13 mouse cellular contexts compared by ENCODE assay signal in the genomic region with DNA sequence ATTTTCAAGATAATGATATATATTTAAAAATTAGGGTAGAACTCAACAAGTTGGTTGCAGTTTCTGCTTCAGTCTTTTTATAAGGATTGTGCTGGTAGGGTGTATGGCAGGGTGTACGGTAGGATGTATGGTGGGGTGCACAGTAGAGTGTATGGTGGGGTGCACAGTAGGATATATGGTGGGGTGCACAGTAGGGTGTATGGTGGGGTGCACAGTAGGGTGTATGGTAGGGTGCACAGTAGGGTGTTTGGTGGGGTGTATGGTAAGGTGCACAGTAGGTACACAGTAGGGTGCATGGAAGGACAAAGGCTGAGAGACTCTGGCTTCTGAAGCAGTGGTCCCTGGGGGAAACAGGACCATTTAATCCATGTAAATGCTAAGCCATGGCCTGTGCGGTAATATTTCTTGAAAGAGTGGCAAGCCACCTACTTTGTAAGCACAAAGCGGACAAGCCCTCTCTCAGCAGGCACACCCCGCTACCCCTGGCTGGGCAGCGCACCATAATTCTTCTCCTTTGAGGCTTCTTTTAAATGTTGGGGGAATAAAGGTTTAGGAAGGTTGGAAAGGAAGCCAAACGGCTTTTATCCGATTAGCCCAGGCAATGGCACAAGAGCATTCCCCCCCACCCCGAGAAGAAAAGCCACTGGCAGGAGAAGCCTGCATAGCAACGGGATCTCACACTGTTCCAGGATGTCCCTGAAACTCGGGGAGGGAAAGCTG. TPM values are rescaled to one million over a fixed set of nuclear protein-coding genes. Genes with fewer than 3 reads are reported as not detected.
DNase-seq lines count a peak whose midpoint lies in the region; ATAC-seq lines count a peak whose summit lies in the region.
"Had no signal": no experiment of that assay in that cellular context is flagged by ENCODE, and none has a peak within 500 bp of the region (broad histone marks: within the 10 kb centered on the region; RNA-seq: fewer than 3 reads in every experiment).

No protein-coding gene starts in this region.

- no peaks in the 10 kb centered on the region for H3K36me3 ChIP-seq in heart, embryonic 10.5 days
- H3K36me3 ChIP-seq in forebrain, embryonic 12.5 days (replicated peaks), result no peaks in the 10 kb centered on the region
- no peaks in the 10 kb centered on the region for H3K36me3 ChIP-seq in limb, embryonic 11.5 days (ENCODE audit: control insufficient read depth, insufficient read depth, low read length)
- no peaks in the 10 kb centered on the region for H3K36me3 ChIP-seq in neural tube, embryonic 12.5 days
- H3K36me3 ChIP-seq: limb, embryonic 15.5 days had no signal

- no peak overlapping the region for H3K9ac ChIP-seq in forebrain, embryonic 12.5 days
- H3K9ac ChIP-seq in limb, embryonic 11.5 days (ENCODE audit: low read length), result no peak overlapping the region
- H3K9ac ChIP-seq in neural tube, embryonic 12.5 days, result no peak overlapping the region
- H3K9ac ChIP-seq: limb, embryonic 15.5 days had no signal

- H3K4me2 ChIP-seq in forebrain, embryonic 12.5 days, result 0 out of 2 replicates have a peak overlapping the region, but pooled peaks have one; percentile 17
- no peak overlapping the region for H3K4me2 ChIP-seq in limb, embryonic 11.5 days (ENCODE audit: low read depth, severe bottlenecking)
- peak overlapping the region; percentile 20; the same call in 1 of the 2 replicates for H3K4me2 ChIP-seq in neural tube, embryonic 12.5 days (replicated peaks)
- H3K4me2 ChIP-seq: limb, embryonic 15.5 days had no signal

- ATAC-seq in forebrain, embryonic 12.5 days (ENCODE audit: low FRiP score), result no peak
- ATAC-seq in limb, embryonic 11.5 days (ENCODE audit: insufficient number of reproducible peaks, low FRiP score, low TSS enrichment, low read depth), result peak; percentile 49
- peak; percentile 79 for ATAC-seq in neural tube, embryonic 12.5 days (ENCODE audit: low FRiP score, low read depth)

- 0 out of 2 replicates have a peak overlapping the region, but pooled peaks have one; percentile 7 for H3K27ac ChIP-seq in heart, embryonic 10.5 days
- no peak overlapping the region for H3K27ac ChIP-seq in forebrain, embryonic 12.5 days
- no peak overlapping the region; the same call in 1 of the 2 replicates for H3K27ac ChIP-seq in limb, embryonic 11.5 days (replicated peaks; ENCODE audit: low read depth, low read length)
- H3K27ac ChIP-seq in neural tube, embryonic 12.5 days, result peak overlapping the region; percentile 65
- H3K27ac ChIP-seq: limb, embryonic 15.5 days had no signal

- H3K4me3 ChIP-seq in heart, embryonic 10.5 days, result peak overlapping the region; percentile 0; the same call in 1 of the 2 replicates
- H3K4me3 ChIP-seq in forebrain, embryonic 12.5 days (replicated peaks), result no peak overlapping the region
- H3K4me3 ChIP-seq in limb, embryonic 11.5 days (ENCODE audit: low read depth, low read length), result no peak overlapping the region
- no peak overlapping the region for H3K4me3 ChIP-seq in neural tube, embryonic 12.5 days
- H3K4me3 ChIP-seq: limb, embryonic 15.5 days had no signal

- 31% methylated on average over 10 of the region's 10 CpGs for WGBS in heart, embryonic 10.5 days
- 14% methylated on average over 10 of the region's 10 CpGs for WGBS in forebrain, embryonic 12.5 days
- 41% methylated on average over 10 of the region's 10 CpGs for WGBS in limb, embryonic 11.5 days
- WGBS in neural tube, embryonic 12.5 days, result 14% methylated on average over 10 of the region's 10 CpGs

- H3K4me1 ChIP-seq in heart, embryonic 10.5 days, result peaks cover 12% of the 10 kb centered on the region
- peaks cover 11% of the 10 kb centered on the region for H3K4me1 ChIP-seq in forebrain, embryonic 12.5 days
- H3K4me1 ChIP-seq in limb, embryonic 11.5 days (ENCODE audit: control insufficient read depth, insufficient read depth, low read length), result peaks cover 7% of the 10 kb centered on the region
- peaks cover 36% of the 10 kb centered on the region for H3K4me1 ChIP-seq in neural tube, embryonic 12.5 days
- H3K4me1 ChIP-seq: limb, embryonic 15.5 days had no signal

- H3K9me3 ChIP-seq in heart, embryonic 10.5 days, result no peaks in the 10 kb centered on the region
- H3K9me3 ChIP-seq in forebrain, embryonic 12.5 days, result no peaks in the 10 kb centered on the region
- no peaks in the 10 kb centered on the region; the same call in 1 of the 2 replicates for H3K9me3 ChIP-seq in limb, embryonic 11.5 days (ENCODE audit: control insufficient read depth, low read length)
- H3K9me3 ChIP-seq in neural tube, embryonic 12.5 days, result 0 out of 2 replicates have a peak, but pooled peaks cover 11% of the 10 kb centered on the region
- H3K9me3 ChIP-seq: limb, embryonic 15.5 days had no signal

- DNase-seq in heart, embryonic 10.5 days (ENCODE audit: low spot score), result no peak
- DNase-seq in heart, postnatal 4 days, result no peak
- no peak for DNase-seq in limb, embryonic 11.5 days (ENCODE audit: low spot score)
- no peak for DNase-seq in left cerebral cortex, adult 18-20 months (ENCODE audit: low spot score in 2 of 2)
- no peak for DNase-seq in heart, adult 8-10 months (ENCODE audit: low spot score)
- no peak for DNase-seq in lung, postnatal 25 days (ENCODE audit: low spot score)
- DNase-seq: adrenal gland, adult 8-10 months; cerebellum, adult 11 months; heart, adult 11 months; heart, postnatal 36 days had no signal

- H3K27me3 ChIP-seq in heart, embryonic 10.5 days (ENCODE audit: insufficient read depth, poor library complexity, severe bottlenecking), result no peaks in the 10 kb centered on the region
- H3K27me3 ChIP-seq in forebrain, embryonic 12.5 days, result 0 out of 2 replicates have a peak, but pooled peaks cover 14% of the 10 kb centered on the region
- no peaks in the 10 kb centered on the region for H3K27me3 ChIP-seq in limb, embryonic 11.5 days (ENCODE audit: control insufficient read depth, insufficient read depth, low read length)
- H3K27me3 ChIP-seq in neural tube, embryonic 12.5 days (replicated peaks), result no peaks in the 10 kb centered on the region
- H3K27me3 ChIP-seq: limb, embryonic 15.5 days had no signal

RNA-seq across cellular contexts. Expression of a gene that starts 25.3 kb away (rescaled TPM):
- 0.10 and 0.15 TPM in 2 replicates for polyA plus RNA-seq in heart, embryonic 10.5 days (2016; fragmentation: Nextera tagmentation; extraction: Ambion mirVana)
- total RNA-seq in heart, postnatal 4 days (2021), result not detected
- 7.3 and 9.5 TPM in 2 replicates for polyA plus RNA-seq in forebrain, embryonic 12.5 days (2016; fragmentation: Nextera tagmentation; extraction: Ambion mirVana)
- 0.73 and 1.0 TPM in 2 replicates for polyA plus RNA-seq in limb, embryonic 11.5 days (2014; fragmentation: Nextera tagmentation; extraction: Ambion mirVana)
- polyA plus RNA-seq in neural tube, embryonic 12.5 days (2016; fragmentation: Nextera tagmentation; extraction: Ambion mirVana), result 16.6 and 21.0 TPM in 2 replicates
- 10 to 100 TPM; 49.1 to 49.4 TPM for total RNA-seq in left cerebral cortex, adult 18-20 months (2021)
- not detected for total RNA-seq in heart, adult 8-10 months (2022)
- total RNA-seq: heart, postnatal 36 days had no signal

Comparison
In these comparisons a context has a peak if more than half of its experiments do, and no peak if none do; other contexts are left out.
1. H3K27ac ChIP-seq: peak in heart, embryonic 10.5 days (single experiment) and neural tube, embryonic 12.5 days (single experiment); none in forebrain, embryonic 12.5 days (single experiment) and limb, embryonic 11.5 days (single experiment).